Mouse (Mus musculus) B cell, adult 2 months (primary cell): ENCODE measurements around the gene Mipol1.
"Not testable (repeated sequence)": the region's sequence is repeated elsewhere in the genome, so short reads cannot be mapped to it uniquely, and the experiment has no call there.

Source experiments
- DNase-seq, 2 experiments: peaks; one replicate each; pipeline ENCODE4 v3.0.0; 2022

The Mipol1 gene

DNA sequence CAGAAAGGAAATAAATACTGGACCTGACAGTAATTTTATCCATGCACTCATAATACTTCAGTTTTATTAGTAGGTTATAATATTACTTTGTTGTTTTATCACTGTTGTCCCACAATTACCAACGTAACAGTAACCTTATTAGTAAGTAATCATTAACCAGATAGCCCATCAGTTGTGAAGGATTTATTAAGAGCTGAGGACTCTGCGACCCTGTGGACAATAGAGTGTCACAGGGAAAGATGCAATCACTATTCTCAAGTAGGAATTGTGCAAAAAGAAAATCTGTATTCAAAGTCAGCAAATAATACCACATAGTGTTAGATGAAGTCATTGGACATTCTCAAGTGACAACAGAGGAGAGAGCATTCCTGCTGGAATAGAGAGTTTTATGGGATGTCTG lies 198.5 kb downstream of the Mipol1 start:
- DNase-seq: no peak

DNA sequence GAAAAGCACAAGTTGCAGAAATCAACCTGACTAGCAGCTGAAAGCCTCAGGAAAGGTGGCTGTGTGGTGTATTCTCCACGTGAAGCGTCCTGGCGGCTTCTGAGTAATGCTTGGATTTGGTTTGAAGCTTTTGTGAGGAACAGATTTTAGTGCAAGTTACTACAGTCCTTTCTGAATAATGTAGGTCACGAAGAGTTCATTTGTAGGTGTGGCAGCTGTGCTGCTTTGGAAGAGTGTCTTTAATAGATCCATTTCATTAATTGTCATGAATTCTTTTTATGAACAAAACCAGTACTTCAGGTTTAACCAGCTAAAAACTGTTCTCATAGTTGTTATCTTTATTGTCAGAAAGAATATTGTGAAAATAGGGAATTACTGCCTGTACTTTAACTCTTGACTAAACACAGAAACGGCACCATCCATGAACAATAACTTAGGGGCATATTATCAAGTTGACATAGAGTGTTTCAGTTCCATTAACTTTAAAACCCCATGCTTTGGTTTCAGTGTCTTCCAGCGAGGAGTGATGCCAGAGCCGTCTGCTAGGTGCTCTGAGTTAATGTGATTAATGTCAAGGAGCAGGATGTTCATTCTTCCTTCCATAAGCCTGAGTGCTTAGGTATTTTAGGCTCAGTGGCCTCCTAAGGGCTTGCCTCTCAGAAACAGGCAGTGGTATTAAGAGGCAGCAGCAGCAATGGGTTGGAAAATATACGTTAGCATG lies 206.9 kb downstream of the Mipol1 start:
- not testable (repeated sequence) for DNase-seq

DNA sequence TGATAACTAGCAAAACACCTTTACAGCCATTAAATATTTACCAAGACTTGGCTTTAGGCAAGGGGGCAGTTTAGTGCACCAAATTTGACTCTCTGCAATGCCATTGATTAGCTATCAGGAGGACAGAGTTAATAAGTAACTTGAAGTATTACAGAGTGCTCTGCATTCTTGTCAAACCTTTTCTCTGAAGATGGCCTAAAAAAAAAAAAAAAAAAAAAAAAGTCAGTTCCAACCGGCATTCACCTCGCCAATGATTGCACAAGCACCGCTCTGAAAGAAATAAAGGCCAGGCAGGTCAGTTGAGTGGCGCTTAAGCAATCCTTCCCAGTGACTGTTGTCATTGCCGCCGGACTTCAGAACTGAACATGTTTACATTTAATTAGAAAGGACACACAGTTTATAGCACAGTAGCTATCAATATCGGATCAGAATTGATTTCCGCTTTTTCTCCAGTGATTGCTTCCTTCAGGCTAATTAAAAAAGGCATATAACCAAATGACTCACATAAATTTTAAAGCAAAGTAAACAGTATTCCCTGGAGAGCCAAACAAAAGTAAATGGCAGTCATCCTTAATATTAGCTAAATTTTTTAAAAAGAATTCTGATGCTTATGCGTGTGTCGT lies 214.2 kb downstream of the Mipol1 start:
- no peak for DNase-seq

DNA sequence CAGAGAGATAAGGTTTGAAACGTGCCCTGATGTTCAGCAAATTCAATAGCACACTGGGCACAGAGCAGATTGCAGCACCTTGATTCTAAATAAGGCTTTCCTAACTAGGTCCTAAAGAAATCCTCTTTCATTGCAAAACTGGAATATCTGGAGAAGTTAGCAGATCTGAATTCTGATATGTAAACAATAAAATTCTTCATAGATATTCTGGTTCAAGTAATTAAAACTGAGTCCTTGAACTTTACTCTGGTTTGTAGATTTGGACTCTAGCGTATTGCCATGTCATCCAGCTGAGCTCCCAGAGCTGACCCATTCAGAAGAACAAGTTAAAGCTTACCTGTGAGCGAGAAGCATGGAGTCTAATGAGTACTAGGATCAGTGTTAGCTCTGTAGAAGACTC lies 217.1 kb downstream of the Mipol1 start:
- no peak for DNase-seq

DNA sequence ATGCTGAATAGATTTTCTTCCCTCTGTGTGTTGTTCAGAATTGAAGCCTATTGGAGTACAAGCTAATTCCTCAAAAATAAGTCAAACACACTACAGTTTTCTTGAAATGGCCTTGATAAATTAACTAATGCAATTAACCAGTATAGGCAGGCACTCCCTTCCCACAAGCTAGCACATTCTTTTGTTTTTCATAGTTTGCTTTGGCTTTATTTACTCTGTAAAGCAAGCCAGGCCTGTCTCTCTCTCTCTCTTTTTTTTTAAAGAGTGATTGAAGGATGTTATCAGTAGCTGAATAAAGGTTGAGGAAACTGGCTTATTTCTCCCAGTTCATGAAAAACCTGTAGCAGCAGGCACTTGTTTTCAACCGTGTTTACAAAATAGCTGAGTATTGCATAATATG lies 219.1 kb downstream of the Mipol1 start:
- no peak for DNase-seq

DNA sequence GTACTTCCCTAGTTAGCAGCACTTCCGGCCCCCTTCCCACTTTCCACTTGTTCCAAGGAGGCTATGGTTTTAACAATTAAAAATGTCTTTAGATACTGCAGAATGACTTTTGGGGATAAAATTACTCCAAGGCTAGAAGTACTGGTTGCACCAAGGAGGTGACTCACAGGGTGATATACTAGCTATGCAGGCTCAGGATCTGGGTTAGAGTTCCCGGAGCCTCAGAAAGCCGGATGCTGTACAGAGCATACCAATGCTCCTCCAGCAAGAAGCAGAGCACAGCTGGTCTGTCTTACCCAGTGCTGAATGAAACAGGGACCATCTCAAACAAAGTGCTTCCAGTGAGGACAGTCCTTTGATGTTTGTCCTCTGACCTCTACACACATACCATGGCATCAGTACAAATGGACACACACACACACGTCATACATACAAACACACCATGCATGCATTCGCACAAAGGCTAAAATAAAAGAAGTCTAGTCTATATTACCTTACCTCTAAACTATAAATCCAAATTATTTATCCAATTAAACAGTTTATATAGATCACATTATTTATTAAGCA lies 219.9 kb downstream of the Mipol1 start:
- no peak for DNase-seq

DNA sequence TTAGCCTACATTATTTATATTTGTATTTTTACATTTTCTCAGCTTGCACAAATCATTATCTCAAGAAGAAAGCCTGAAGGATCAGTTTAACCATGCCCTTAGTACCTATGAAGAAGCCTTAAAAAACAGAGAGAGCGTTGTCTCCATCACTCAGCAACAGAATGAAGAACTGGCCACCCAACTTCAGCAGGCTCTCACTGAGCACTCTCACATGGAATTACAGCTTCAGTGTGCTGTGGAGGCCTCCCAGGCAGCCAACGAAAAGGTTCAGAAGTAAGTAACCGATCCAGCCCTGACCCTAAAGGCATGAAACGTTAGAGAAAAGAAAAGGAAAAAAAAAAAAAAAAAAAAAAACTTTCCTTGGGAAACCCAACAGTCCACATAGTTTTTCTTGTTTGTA lies 226.7 kb downstream of the Mipol1 start:
- DNase-seq: no peak

DNA sequence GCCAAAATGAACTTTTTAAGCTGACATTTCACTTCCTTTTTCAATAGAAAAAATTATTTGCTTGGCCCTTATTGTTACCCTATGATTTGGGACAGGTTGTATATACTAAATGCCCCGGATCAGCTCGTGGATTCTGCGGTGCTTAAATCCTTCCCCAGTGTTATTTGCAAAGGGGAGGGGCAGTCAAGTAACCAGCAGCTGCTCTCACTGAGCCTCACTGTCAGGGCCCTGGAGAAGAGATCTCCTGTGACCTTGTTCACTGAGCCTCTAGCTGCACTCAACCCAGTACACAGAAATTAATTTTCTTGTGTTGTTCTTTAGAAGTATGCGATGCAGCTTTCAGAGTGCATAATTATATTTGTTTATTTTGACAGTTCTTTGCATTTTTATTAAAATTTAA lies 227.1 kb downstream of the Mipol1 start:
- DNase-seq: no peak

DNA sequence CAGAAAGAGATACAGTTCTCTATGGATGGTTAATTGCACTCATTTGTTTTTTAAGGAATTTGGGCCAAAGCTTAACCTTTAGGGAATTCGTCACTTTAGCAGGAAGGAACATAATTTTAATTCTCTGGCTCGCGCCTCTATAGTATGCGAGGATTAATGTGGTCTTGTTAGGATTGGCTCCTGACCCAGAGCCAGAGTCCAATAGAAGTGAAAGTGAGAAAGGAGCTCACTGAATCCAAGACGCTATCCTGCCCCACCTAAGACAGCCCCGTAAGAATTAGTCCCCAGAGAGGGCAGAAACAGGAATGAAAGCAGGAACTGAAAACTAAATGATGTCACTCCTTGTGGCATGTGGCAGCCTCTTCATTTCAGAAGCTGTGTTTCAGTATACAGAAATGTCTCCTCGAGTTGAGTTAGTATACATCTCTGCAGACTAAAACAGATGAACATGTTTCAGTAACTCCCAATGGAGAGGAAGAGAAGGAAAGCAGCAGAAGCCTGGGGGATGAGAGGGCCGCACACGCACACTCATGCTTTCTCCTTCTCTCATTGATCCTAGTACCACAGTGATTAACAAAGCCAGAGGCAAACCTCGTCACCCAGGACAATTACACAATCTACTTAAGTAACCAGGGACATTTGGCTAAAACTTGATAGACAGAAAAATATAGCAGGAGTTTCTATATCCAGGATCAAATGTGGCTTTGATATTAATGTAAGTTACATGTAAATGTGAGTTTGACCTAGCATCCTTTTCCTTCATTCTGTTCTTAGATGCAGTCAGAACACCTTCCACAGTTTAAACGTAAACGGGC lies 234.5 kb downstream of the Mipol1 start:
- DNase-seq: no peak

DNA sequence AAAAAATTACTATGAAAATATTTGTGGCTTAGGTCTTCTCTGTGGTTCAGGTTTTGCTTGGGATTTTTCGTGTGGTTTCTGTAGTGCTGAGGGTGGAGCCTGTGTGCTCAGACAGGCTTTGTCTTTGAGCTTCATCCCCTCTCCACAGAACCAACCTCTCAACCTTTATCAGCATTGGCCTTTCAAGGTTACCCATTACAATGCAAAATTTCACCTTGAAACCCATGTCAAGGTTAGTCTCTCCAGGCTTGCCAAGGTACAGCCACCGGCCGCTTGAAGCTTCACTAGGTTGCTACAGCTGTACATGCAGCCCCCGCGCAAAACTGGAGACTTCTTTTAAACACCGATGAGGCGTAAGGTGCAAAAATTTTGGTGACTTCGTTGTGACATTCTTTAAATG lies 241.6 kb downstream of the Mipol1 start:
- no peak for DNase-seq

DNA sequence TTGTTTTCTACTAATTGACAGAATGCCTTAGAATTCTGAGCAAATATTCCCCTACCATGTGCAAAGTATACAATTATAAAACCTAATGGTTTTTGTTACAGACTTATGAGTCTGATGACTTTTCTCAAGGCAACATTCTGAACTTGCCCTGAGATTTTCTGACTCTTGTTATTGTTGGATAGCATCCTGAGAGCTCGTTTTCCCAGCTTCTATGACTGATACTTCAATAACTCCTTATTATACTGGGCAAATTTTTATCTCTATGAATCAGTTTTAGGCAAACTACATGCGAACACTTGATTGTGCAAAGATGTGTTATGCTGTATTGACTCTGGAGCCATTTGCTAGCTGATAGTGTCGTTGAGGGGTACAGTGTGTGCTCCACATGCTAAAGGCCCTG lies 246.6 kb downstream of the Mipol1 start:
- no peak for DNase-seq

DNA sequence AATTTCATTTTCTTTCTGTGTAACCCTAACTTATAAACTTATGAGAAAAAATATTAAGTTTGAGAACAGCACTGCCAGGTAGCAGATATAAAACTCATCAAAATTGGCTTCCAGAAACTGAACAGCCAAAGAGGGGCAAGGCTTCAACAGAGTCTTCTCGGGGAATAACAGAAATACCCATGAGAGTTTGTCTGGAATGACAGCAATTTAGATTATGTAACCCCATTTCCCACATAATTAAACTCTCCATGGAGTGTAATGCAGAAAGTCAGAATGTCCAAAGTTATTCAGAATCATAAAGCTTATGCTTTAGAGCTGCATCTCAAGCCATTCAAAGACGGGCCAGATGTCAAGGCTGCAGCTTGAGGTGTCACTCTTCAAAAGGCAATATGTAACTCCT lies 251.6 kb downstream of the Mipol1 start:
- no peak for DNase-seq

DNA sequence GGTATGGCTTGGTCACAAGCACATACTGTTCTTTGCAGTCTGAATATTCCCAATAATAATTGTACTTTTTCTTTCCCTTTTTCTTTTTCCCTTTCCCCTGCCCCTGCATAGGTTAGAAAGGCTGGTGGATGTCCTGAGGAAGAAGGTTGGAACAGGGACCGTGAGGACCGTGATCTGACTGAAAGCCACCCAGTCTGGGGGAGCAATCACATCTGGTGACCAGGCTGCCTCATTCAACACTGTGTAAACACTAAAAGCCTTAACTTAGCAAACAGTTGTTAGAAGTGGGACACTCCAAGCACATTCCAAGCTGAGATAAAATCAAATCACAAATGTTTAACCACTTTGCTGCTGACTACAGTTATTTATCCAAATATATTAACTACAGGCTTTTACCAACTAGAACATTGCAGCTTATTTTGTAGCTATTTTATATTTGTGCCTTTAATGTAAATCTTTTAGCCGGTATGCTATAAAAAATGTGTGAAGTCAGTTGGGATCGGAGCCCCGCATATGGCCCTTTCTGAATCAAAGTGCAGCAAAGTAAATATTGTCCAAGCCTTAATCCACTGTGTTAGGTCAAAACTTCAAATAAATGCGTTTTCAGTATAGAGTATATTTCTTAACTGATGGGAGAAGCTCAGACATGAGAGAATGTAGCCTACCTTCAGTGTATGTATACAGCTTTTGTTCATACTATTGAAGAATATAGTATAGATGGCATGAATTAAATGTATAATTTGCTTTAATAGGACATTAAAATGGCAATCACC lies 266.3 kb downstream of the Mipol1 start:
- no peak for DNase-seq

DNA sequence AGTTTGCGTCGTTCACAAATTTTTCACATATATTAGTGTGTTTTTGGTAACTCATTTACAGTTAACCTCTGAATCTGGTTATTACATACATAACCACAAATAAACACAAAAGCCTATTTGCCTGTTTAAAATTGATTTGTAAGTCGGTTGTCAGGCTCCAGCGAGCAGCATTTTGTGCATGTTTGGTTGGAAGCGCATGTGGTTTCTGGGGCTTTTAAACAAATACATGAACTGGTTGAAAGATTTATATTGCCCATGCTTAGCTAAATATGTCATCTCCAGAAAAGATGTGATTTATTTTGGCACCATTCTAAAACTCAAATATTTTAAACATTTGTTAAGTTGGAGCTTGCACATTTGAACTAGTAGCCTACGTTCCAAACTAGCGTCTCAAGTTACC lies 270.0 kb downstream of the Mipol1 start:
- DNase-seq: no peak

DNA sequence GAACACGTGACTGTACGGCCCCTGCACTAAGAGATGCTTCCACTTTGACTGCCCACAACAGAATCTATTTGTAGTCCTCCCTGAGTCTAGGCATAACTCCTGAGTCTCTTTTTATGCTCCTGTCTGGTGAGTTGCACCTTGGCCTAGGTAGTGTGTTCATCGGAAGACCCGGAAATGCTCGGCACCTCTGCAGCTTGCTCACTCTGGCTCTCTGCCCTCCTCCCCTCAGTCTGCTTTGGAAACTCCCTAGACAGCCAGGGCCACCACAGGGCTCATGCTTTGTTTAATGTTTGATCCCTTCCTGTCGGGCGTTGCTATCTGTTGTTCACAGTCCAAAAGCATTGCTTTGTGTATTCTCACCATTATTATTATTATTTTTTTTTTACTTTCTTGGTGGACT lies 275.1 kb downstream of the Mipol1 start:
- no peak for DNase-seq

DNA sequence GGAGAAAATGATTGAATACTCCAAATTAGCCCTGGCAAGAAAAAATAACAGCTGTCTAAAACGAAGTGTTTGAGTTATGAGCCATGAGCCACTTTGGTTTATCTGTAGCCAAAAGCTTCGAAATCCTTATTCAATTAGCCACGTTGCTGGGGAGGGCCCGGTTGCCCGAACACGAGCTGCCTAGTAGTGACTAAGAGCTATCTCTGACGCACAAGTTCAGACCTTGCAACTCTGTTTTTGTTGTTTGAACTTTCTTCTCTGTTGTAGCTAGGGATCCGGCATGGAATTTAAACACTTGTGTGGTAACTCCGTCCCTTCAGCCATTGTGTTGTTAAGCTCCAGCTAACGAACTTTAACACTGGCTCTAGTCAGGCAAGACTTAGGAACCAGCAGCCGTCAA lies 278.7 kb downstream of the Mipol1 start:
- DNase-seq: no peak

DNA sequence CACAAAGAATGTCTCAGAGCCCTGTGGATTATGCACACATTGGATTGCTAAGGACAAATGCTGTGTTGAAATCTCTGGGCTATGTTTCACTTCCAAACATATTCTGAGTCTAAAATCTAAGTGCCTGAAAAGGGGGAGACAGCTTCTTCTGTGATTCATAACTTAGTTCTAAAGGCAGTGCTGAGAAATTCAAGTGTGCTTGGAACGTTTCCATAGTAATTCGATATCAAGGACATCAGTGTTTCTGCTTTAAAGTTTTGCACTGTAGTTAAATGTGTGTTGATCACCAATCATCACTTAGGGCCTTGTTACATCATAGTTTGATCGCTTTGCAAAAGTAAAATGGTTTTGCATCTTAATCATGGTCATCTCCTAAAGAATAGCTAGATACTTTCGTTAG lies 279.5 kb downstream of the Mipol1 start:
- no peak for DNase-seq

DNA sequence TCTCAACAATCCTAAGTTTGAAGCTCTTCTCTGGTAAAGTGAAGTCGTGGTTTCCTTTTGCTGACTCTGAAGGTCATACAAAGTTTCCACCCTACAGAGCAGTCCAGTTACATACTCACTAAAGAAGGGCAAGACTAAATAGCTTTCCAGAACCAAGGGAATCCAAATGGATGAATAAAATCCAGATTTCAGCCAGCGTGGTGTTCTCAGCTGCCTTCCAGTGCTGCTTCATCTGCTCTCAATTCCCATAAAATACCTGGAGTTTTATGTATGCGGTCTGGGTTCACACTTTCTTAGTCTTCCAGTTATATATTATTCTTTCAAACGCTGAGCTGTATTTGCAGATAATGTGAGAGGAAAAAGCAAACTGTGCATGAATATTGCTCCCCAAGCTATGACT lies 280.9 kb downstream of the Mipol1 start:
- DNase-seq: no peak

DNA sequence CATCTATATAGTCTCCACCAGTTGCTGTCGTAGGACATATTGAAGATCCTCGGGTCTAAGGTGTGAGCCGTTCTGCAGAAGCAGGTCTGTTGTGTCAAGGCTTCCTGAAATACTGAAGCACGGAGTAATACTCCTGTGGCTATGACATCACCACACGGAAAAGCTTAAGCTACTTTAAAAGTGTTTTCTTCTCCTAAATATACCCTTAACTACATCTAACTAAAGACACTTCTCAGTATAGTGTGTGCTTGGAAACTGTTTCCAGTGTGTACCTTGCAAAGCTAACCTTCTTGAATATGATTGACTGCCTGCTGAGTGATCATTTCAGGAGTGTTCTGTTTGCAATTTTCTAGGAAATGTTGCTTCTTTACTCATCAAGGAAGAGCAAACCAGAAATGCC lies 281.3 kb downstream of the Mipol1 start:
- DNase-seq: no peak

DNA sequence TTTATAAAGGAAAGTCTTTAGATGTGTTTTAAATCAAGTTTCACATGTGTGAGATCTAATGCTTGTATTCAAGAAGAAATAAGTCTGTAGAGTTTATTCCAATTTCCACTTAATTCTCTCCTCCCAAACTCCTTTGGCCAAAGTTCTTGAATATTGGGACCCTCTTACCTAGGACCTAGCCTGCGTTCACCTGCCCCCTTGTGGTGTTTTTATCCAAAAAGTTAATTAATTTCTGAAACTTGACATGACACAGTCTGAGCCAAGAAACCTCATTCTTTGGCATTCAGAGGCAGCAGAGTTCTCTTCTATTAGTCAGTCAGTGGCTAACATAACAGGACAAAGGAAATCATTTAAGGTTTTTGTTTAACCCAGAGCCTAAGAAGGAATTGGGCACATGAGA lies 284.3 kb downstream of the Mipol1 start:
- DNase-seq: no peak

DNA sequence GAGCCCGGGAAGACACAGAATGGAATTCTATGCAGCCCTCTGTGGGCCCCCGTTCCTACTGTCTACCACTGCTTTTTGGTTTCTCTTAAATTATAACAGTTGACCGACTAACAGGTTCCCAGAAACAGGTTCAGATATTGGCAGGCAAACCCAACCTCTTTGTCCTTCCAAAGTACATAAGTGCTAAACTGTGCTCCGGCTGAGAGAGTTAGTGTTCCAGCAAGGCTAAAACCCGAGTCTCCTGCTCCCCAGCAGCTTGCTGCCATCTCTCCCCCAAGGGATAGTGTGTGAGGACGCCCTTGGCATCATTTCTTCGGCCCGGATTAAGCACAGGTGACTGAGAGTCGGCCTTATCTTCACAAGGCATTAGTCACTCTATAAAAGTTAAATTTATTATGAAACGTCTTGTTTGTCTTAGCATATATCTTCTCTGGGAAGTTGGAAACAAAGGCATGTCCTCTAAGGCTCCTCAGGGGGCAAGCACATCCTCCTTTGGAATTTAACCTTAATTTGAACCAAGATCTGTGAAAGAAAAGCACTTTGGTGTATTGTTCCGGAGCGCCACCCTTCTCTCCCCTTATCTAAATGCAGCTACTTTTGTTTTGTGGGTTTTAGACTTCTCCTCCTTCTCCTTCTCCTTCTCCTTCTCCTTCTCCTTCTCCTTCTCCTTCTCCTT lies 285.6 kb downstream of the Mipol1 start:
- DNase-seq: no peak

DNA sequence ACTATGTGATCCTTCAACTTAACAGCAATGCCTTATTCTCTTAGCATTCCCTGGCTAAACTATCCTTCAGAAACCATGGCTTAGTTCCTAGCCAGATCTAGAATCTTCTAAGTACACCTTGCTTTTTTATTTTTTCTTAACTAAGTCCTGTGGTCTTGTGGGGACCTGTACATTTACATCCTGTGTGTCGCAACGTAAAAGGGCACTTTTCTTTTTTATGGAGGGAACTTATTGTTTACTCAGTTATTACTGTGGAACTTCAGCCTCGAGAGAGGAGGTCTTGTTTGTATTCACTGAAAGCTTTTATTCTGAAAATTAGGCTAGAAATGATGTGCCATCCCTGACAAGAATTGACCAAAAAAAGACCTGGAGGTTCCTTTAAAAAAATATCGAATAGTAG lies 298.1 kb downstream of the Mipol1 start:
- DNase-seq: no peak
